Mouse (Mus musculus) adipocyte (in vitro differentiated cells): ENCODE data around the gene Ddx46.
"Not testable (repeated sequence)": the region's sequence is repeated elsewhere in the genome, so short reads cannot be mapped to it uniquely, and the experiment has no call there.

ENCODE experiments used
- DNase-seq: peaks from one replicate; pipeline ENCODE4 v3.0.0-alpha.2; 2016; ENCODE audit warnings: low spot score

Ddx46 gene

GRCm38 (mm10) chr13:55634639-55635127 lies at the start of gene Ddx46:
Gene Ddx46, plus strand, starts transcription at chr13:55635027.
- DNase-seq, result peak; percentile 81

- no peak for DNase-seq
These were observed 42.8 kb upstream of the Ddx46 start for GRCm38 (mm10) chr13:55591961-55592490.

- peak; percentile 90 for DNase-seq
These were observed 42.1 kb upstream of the Ddx46 start for GRCm38 (mm10) chr13:55592512-55593253.

- DNase-seq, result no peak
These were observed 41.5 kb upstream of the Ddx46 start for GRCm38 (mm10) chr13:55593254-55593747.

- no peak for DNase-seq
These were observed 39.5 kb upstream of the Ddx46 start for GRCm38 (mm10) chr13:55595375-55595774.

- no peak for DNase-seq
These were observed 38.0 kb upstream of the Ddx46 start for GRCm38 (mm10) chr13:55596802-55597201.

GRCm38 (mm10) chr13:55599566-55600540 lies 35.0 kb upstream of the Ddx46 start, which contains the start of gene B4galt7:
Gene B4galt7, plus strand, starts transcription at chr13:55599896.
- peak; percentile 77 for DNase-seq

- DNase-seq, result peak; percentile 24
These were observed 34.2 kb upstream of the Ddx46 start for GRCm38 (mm10) chr13:55600657-55601056.

GRCm38 (mm10) chr13:55601611-55602010 lies 33.2 kb upstream of the Ddx46 start:
- peak; percentile 77 for DNase-seq

- DNase-seq, result no peak
These were observed 30.2 kb upstream of the Ddx46 start for GRCm38 (mm10) chr13:55604606-55605005.

- no peak for DNase-seq
These were observed 27.8 kb upstream of the Ddx46 start for GRCm38 (mm10) chr13:55606899-55607623.

GRCm38 (mm10) chr13:55607624-55608006 lies 27.2 kb upstream of the Ddx46 start:
- DNase-seq, result no peak

- peak; percentile 26 for DNase-seq
These were observed 22.8 kb upstream of the Ddx46 start for GRCm38 (mm10) chr13:55611996-55612395.

- DNase-seq, result no peak
These were observed 21.4 kb upstream of the Ddx46 start for GRCm38 (mm10) chr13:55613471-55613870.

GRCm38 (mm10) chr13:55619328-55619727 lies 15.5 kb upstream of the Ddx46 start:
- DNase-seq, result no peak

GRCm38 (mm10) chr13:55620275-55620674 lies 14.6 kb upstream of the Ddx46 start:
- DNase-seq, result no peak

- DNase-seq, result not testable (repeated sequence)
These were observed 12.6 kb upstream of the Ddx46 start for GRCm38 (mm10) chr13:55622156-55622648.

- peak; percentile 93 for DNase-seq
These were observed 11.9 kb upstream of the Ddx46 start, which contains the start of gene Caml for GRCm38 (mm10) chr13:55622649-55623541. Gene Caml, plus strand, starts transcription at chr13:55623005.

- peak; percentile 21 for DNase-seq
These were observed 332 bp downstream of the Ddx46 start for GRCm38 (mm10) chr13:55635146-55635571.
